Mouse (Mus musculus): Measurements from ENCODE around the gene Slc34a2.

DNA sequence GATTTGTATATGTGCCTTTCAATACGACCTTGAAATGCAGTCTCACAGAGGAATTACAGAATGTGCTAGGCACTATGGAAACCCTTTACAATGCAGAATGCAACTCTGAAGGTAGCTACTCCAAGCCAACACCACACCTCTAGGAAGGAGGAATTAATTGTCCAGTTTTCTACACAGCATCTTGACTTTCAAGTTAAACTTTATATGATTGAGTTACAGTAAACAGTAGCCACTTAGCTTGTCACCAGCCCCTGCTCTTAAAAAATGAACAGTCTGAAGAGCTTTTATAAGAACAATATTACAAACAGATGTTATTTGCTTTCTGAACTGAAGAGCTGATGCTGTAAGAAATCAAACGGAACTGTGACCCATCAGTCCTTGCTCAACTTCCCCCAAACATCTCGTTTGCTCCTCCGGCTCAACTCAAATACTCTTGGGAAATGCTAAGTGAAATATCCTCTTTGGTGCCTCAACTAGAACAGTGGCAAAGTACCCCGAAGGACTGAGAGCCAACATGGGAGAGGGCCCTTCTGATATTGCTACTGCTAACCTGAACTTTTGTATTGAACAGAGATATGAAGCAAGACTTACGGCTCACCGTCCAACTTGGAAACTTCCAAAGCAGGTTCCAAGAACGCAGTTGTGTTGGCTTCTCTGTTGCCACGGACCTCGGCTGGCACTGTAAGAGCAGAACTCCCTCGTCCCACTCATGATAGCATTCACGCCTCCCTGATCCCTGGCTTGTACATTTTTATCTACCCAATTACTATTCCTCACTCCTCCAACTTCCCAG lies 44.2 kb upstream of the Slc34a2 start:
- TF ChIP-seq POLR2A (IDR thresholded peaks at IDR 0.05; ENCODE audit: low read depth, low read length) (no peak), CTCF (IDR thresholded peaks at IDR 0.05; ENCODE audit: extremely low read depth, insufficient read length, insufficient replicate concordance, low read depth, low read length) (no peak)
